Mouse (Mus musculus) lung, postnatal 0 days (tissue): ENCODE measurements around the gene Fancf. TPM values are rescaled to one million over a fixed set of nuclear protein-coding genes. Genes with fewer than 3 reads are reported as not detected.

Experiments used
- ATAC-seq: fragments of 200-750 bp; cut with Nextera tagmentation; 2 replicates; pipeline ENCODE4 v1.8.0; 2017; ENCODE audit warnings: moderate library complexity
- DNase-seq: peaks from one replicate; pipeline ENCODE4 v3.0.0-alpha.2; 2016; ENCODE audit warnings: low spot score
- H3K27ac ChIP-seq: fragments of 300-500 bp; sonication (generic); 2 replicates; pipeline ENCODE4 v1.5.1; 2014; ENCODE audit warnings: antibody characterized with exemption, mild to moderate bottlenecking, low read length, mixed read lengths
- H3K27me3 ChIP-seq: fragments of 300-500 bp; sonication (generic); replicated peaks from 2 replicates; pipeline ENCODE4 v1.6.1; 2014; ENCODE audit warnings: low read length, mixed read lengths; ENCODE audit not compliant: insufficient read depth
- H3K36me3 ChIP-seq: fragments of 300-500 bp; sonication (generic); 2 replicates; pipeline ENCODE4 v1.6.1; 2014; ENCODE audit warnings: low read length, mixed read lengths; ENCODE audit not compliant: insufficient read depth
- H3K4me1 ChIP-seq: fragments of 300-500 bp; sonication (generic); 2 replicates; pipeline ENCODE4 v1.6.1; 2014; ENCODE audit warnings: antibody characterized with exemption, low read depth, low read length, mixed read lengths; ENCODE audit not compliant: insufficient read depth
- H3K4me2 ChIP-seq: fragments of 300-500 bp; sonication (generic); replicated peaks from 2 replicates; pipeline ENCODE4 v1.6.1; 2014; ENCODE audit warnings: low read depth, mild to moderate bottlenecking, low read length, moderate library complexity, mixed read lengths
- H3K4me3 ChIP-seq: fragments of 300-500 bp; sonication (generic); 2 replicates; pipeline ENCODE4 v1.5.1; 2014; ENCODE audit warnings: low read depth, low read length
- H3K9ac ChIP-seq: fragments of 300-500 bp; sonication (generic); replicated peaks from 2 replicates; pipeline ENCODE4 v1.6.1; 2014; ENCODE audit warnings: low read depth, mild to moderate bottlenecking
- H3K9me3 ChIP-seq: fragments of 300-500 bp; sonication (generic); 2 replicates; pipeline ENCODE4 v1.6.1; 2016; ENCODE audit warnings: low read length, mixed read lengths
- CTCF ChIP-seq: IDR thresholded peaks from 2 replicates; pipeline ENCODE4 v1.5.1; 2016; ENCODE audit warnings: antibody characterized with exemption, mild to moderate bottlenecking
- EP300 ChIP-seq: IDR thresholded peaks from 2 replicates; pipeline ENCODE4 v1.6.1; 2016; ENCODE audit warnings: antibody characterized with exemption, mild to moderate bottlenecking, control low read depth
- WGBS: fragments of 180-500 bp; shearing (Covaris S2); extraction: QIAGEN DNeasy Blood & Tissue Kit; methylation state at CpG from one replicate; pipeline ENCODE4 v1.1.7; 2014; 5-methylcytosine and 5-hydroxymethylcytosine counted together
- polyA plus RNA-seq: library from polyadenylated mRNA; unstranded; fragments of >200 nt; fragmentation: Nextera tagmentation; extraction: Ambion mirVana; gene quantifications from 2 replicates; pipeline ENCODE4 v1.2.1, GENCODE M21; 2015

The Fancf gene
- polyA plus RNA-seq, 1 experiment from 2014 or later = 4.6 TPM

GRCm38 (mm10) chr7:51861250-51862096 lies 594 bp downstream of the Fancf start, which contains the start of gene Gas2:
Gene Gas2, plus strand, starts transcription at chr7:51862015.
- Histone ChIP-seq H3K36me3 (no peaks in the 10 kb centered on the region), H3K27ac (peak within 1 kb of the TSS; percentile 90), H3K27me3 (no peaks in the 10 kb centered on the region), H3K9ac (peak within 1 kb of the TSS; percentile 62), H3K4me3 (peak within 1 kb of the TSS; percentile 88), H3K4me2 (peak within 1 kb of the TSS; percentile 68), H3K9me3 (no peaks in the 10 kb centered on the region), H3K4me1 (peaks cover 8% of the 10 kb centered on the region; the same call in 1 of the 2 replicates)
- DNase-seq (peak; percentile 89), ATAC-seq (peak; percentile 89)
- WGBS = 9% methylated on average over 89 of the region's 105 CpGs
- TF ChIP-seq CTCF (no peak), EP300 (no peak)

- H3K9ac ChIP-seq = no peak overlapping the region
- WGBS = 86% methylated on average over 5 of the region's 5 CpGs
- ATAC-seq = no peak
- no peak overlapping the region for H3K4me3 ChIP-seq
- TF ChIP-seq CTCF (no peak), EP300 (no peak)
- no peaks in the 10 kb centered on the region for H3K36me3 ChIP-seq
- no peak for DNase-seq
- no peaks in the 10 kb centered on the region for H3K4me1 ChIP-seq
- H3K9me3 ChIP-seq = no peaks in the 10 kb centered on the region
- H3K27me3 ChIP-seq = no peaks in the 10 kb centered on the region
- H3K4me2 ChIP-seq = no peak overlapping the region
- no peak overlapping the region for H3K27ac ChIP-seq
Observed at GRCm38 (mm10) chr7:51851890-51852507, 10.1 kb downstream of the Fancf start.

GRCm38 (mm10) chr7:51850877-51851276 lies 11.2 kb downstream of the Fancf start:
- no peak overlapping the region for H3K4me3 ChIP-seq
- H3K4me1 ChIP-seq = no peaks in the 10 kb centered on the region
- no peak for TF ChIP-seq EP300
- no peak for TF ChIP-seq CTCF
- no peaks in the 10 kb centered on the region for H3K36me3 ChIP-seq
- ATAC-seq = no peak
- no peak overlapping the region for H3K9ac ChIP-seq
- no peaks in the 10 kb centered on the region for H3K9me3 ChIP-seq
- WGBS = 82% methylated on average over 6 of the region's 6 CpGs
- no peak overlapping the region for H3K27ac ChIP-seq
- H3K27me3 ChIP-seq = no peaks in the 10 kb centered on the region
- no peak overlapping the region for H3K4me2 ChIP-seq
- no peak for DNase-seq

GRCm38 (mm10) chr7:51840515-51840914 lies 21.6 kb downstream of the Fancf start:
- Histone ChIP-seq H3K27me3 (no peaks in the 10 kb centered on the region), H3K36me3 (no peaks in the 10 kb centered on the region), H3K9ac (no peak overlapping the region), H3K4me1 (no peaks in the 10 kb centered on the region), H3K4me2 (no peak overlapping the region), H3K9me3 (no peaks in the 10 kb centered on the region), H3K27ac (no peak overlapping the region), H3K4me3 (no peak overlapping the region)
- no peak for TF ChIP-seq CTCF
- no peak for TF ChIP-seq EP300
- ATAC-seq (no peak), DNase-seq (no peak)
- WGBS = 69% methylated on average over 7 of the region's 7 CpGs

- no peak for TF ChIP-seq CTCF
- TF ChIP-seq EP300 = no peak
- no peaks in the 10 kb centered on the region for H3K4me1 ChIP-seq
- DNase-seq = peak; percentile 5
- 46% methylated on average over 7 of the region's 7 CpGs for WGBS
- H3K9me3 ChIP-seq = no peaks in the 10 kb centered on the region
- no peaks in the 10 kb centered on the region for H3K27me3 ChIP-seq
- no peak overlapping the region for H3K4me3 ChIP-seq
- H3K27ac ChIP-seq = no peak overlapping the region
- no peak overlapping the region for H3K9ac ChIP-seq
- ATAC-seq = no peak
- H3K36me3 ChIP-seq = no peaks in the 10 kb centered on the region
- H3K4me2 ChIP-seq = no peak overlapping the region
Observed at GRCm38 (mm10) chr7:51831917-51832316, 30.1 kb downstream of the Fancf start.

- H3K27ac ChIP-seq = no peak overlapping the region
- no peak overlapping the region for H3K4me2 ChIP-seq
- 66% methylated on average over 7 of the region's 7 CpGs for WGBS
- no peak overlapping the region for H3K4me3 ChIP-seq
- H3K4me1 ChIP-seq = no peaks in the 10 kb centered on the region
- no peaks in the 10 kb centered on the region for H3K36me3 ChIP-seq
- DNase-seq = no peak
- H3K27me3 ChIP-seq = no peaks in the 10 kb centered on the region
- ATAC-seq = no peak
- no peaks in the 10 kb centered on the region for H3K9me3 ChIP-seq
- TF ChIP-seq EP300 = no peak
- H3K9ac ChIP-seq = no peak overlapping the region
Observed at GRCm38 (mm10) chr7:51823562-51824338, 38.3 kb downstream of the Fancf start.
